Mouse (Mus musculus): ENCODE measurements around the gene Eif4h. TPM values are rescaled to one million over a fixed set of nuclear protein-coding genes. Genes with fewer than 3 reads are reported as not detected.

Eif4h gene
- polyA plus RNA-seq, 1 experiment from 2014 or later: 332 TPM

- Histone ChIP-seq H3K9me3 (ENCODE audit: control insufficient read depth, low read length) (no peaks in the 10 kb centered on the region), H3K4me3 (ENCODE audit: low read length) (no peak overlapping the region), H3K27ac (ENCODE audit: low read depth, low read length) (no peak overlapping the region), H3K4me1 (ENCODE audit: control insufficient read depth, insufficient read depth, low read depth, low read length) (no peaks in the 10 kb centered on the region), H3K9ac (ENCODE audit: low read depth, low read length) (no peak overlapping the region), H3K36me3 (ENCODE audit: control insufficient read depth, insufficient read depth, low read length) (peaks cover 39% of the 10 kb centered on the region), H3K27me3 (replicated peaks; ENCODE audit: control insufficient read depth, insufficient read depth, low read length) (no peaks in the 10 kb centered on the region), H3K4me2 (ENCODE audit: low read length) (no peak overlapping the region)
- ATAC-seq: no peak
- 73% methylated on average over 3 of the region's 3 CpGs for WGBS
Observed at GRCm38 (mm10) chr5:134617071-134617470, 22.2 kb downstream of the Eif4h start.

- Histone ChIP-seq H3K36me3 (ENCODE audit: control insufficient read depth, insufficient read depth, low read length) (peaks cover 26% of the 10 kb centered on the region), H3K27ac (ENCODE audit: low read depth, low read length) (no peak overlapping the region), H3K4me2 (ENCODE audit: low read length) (no peak overlapping the region), H3K9ac (ENCODE audit: low read depth, low read length) (no peak overlapping the region), H3K9me3 (ENCODE audit: control insufficient read depth, low read length) (no peaks in the 10 kb centered on the region), H3K4me3 (ENCODE audit: low read length) (no peak overlapping the region), H3K4me1 (ENCODE audit: control insufficient read depth, insufficient read depth, low read depth, low read length) (no peaks in the 10 kb centered on the region), H3K27me3 (replicated peaks; ENCODE audit: control insufficient read depth, insufficient read depth, low read length) (no peaks in the 10 kb centered on the region)
- WGBS: 76% methylated on average over 4 of the region's 4 CpGs
- no peak for ATAC-seq
Observed at GRCm38 (mm10) chr5:134615780-134616179, 23.5 kb downstream of the Eif4h start.

GRCm38 (mm10) chr5:134615380-134615779 lies 23.9 kb downstream of the Eif4h start:
- no peak overlapping the region for H3K9ac ChIP-seq (ENCODE audit: low read depth, low read length)
- 90% methylated on average over 8 of the region's 8 CpGs for WGBS
- no peaks in the 10 kb centered on the region for H3K4me1 ChIP-seq (ENCODE audit: control insufficient read depth, insufficient read depth, low read depth, low read length)
- H3K27me3 ChIP-seq (replicated peaks; ENCODE audit: control insufficient read depth, insufficient read depth, low read length): no peaks in the 10 kb centered on the region
- H3K9me3 ChIP-seq (ENCODE audit: control insufficient read depth, low read length): no peaks in the 10 kb centered on the region
- no peak overlapping the region for H3K4me3 ChIP-seq (ENCODE audit: low read length)
- H3K27ac ChIP-seq (ENCODE audit: low read depth, low read length): no peak overlapping the region
- no peak for ATAC-seq
- H3K36me3 ChIP-seq (ENCODE audit: control insufficient read depth, insufficient read depth, low read length): peaks cover 22% of the 10 kb centered on the region
- no peak overlapping the region for H3K4me2 ChIP-seq (ENCODE audit: low read length)

GRCm38 (mm10) chr5:134614802-134615201 lies 24.5 kb downstream of the Eif4h start, which contains the start of gene Lat2:
TSS of gene Lat2 (minus strand) at chr5:134615025.
- Histone ChIP-seq H3K27me3 (replicated peaks; ENCODE audit: control insufficient read depth, insufficient read depth, low read length) (no peaks in the 10 kb centered on the region), H3K4me1 (ENCODE audit: control insufficient read depth, insufficient read depth, low read depth, low read length) (no peaks in the 10 kb centered on the region), H3K27ac (ENCODE audit: low read depth, low read length) (no peak within 1 kb of the TSS), H3K36me3 (ENCODE audit: control insufficient read depth, insufficient read depth, low read length) (peaks cover 17% of the 10 kb centered on the region), H3K4me2 (ENCODE audit: low read length) (no peak within 1 kb of the TSS), H3K4me3 (ENCODE audit: low read length) (no peak within 1 kb of the TSS), H3K9ac (ENCODE audit: low read depth, low read length) (no peak within 1 kb of the TSS), H3K9me3 (ENCODE audit: control insufficient read depth, low read length) (no peaks in the 10 kb centered on the region)
- ATAC-seq: no peak
- WGBS: 91% methylated on average over 7 of the region's 7 CpGs

- 89% methylated on average over 8 of the region's 8 CpGs for WGBS
- Histone ChIP-seq H3K36me3 (ENCODE audit: control insufficient read depth, insufficient read depth, low read length) (peaks cover 13% of the 10 kb centered on the region), H3K27ac (ENCODE audit: low read depth, low read length) (no peak overlapping the region), H3K9ac (ENCODE audit: low read depth, low read length) (no peak overlapping the region), H3K4me1 (ENCODE audit: control insufficient read depth, insufficient read depth, low read depth, low read length) (no peaks in the 10 kb centered on the region), H3K4me2 (ENCODE audit: low read length) (no peak overlapping the region), H3K27me3 (replicated peaks; ENCODE audit: control insufficient read depth, insufficient read depth, low read length) (no peaks in the 10 kb centered on the region), H3K4me3 (ENCODE audit: low read length) (no peak overlapping the region), H3K9me3 (ENCODE audit: control insufficient read depth, low read length) (no peaks in the 10 kb centered on the region)
- no peak for ATAC-seq
Observed at GRCm38 (mm10) chr5:134614296-134614695, 25.0 kb downstream of the Eif4h start.

GRCm38 (mm10) chr5:134613727-134614126 lies 25.6 kb downstream of the Eif4h start:
- ATAC-seq: no peak
- no peaks in the 10 kb centered on the region for H3K4me1 ChIP-seq (ENCODE audit: control insufficient read depth, insufficient read depth, low read depth, low read length)
- H3K9me3 ChIP-seq (ENCODE audit: control insufficient read depth, low read length): no peaks in the 10 kb centered on the region
- no peak overlapping the region for H3K27ac ChIP-seq (ENCODE audit: low read depth, low read length)
- no peak overlapping the region for H3K4me2 ChIP-seq (ENCODE audit: low read length)
- H3K27me3 ChIP-seq (replicated peaks; ENCODE audit: control insufficient read depth, insufficient read depth, low read length): no peaks in the 10 kb centered on the region
- 92% methylated on average over 9 of the region's 9 CpGs for WGBS
- H3K9ac ChIP-seq (ENCODE audit: low read depth, low read length): no peak overlapping the region
- H3K4me3 ChIP-seq (ENCODE audit: low read length): no peak overlapping the region
- H3K36me3 ChIP-seq (ENCODE audit: control insufficient read depth, insufficient read depth, low read length): peaks cover 10% of the 10 kb centered on the region

GRCm38 (mm10) chr5:134611810-134612521 lies 27.3 kb downstream of the Eif4h start:
- H3K4me1 ChIP-seq (ENCODE audit: control insufficient read depth, insufficient read depth, low read depth, low read length): no peaks in the 10 kb centered on the region
- H3K4me2 ChIP-seq (ENCODE audit: low read length): no peak overlapping the region
- no peaks in the 10 kb centered on the region for H3K27me3 ChIP-seq (replicated peaks; ENCODE audit: control insufficient read depth, insufficient read depth, low read length)
- WGBS: 54% methylated on average over 8 of the region's 8 CpGs
- no peaks in the 10 kb centered on the region for H3K36me3 ChIP-seq (ENCODE audit: control insufficient read depth, insufficient read depth, low read length)
- no peaks in the 10 kb centered on the region for H3K9me3 ChIP-seq (ENCODE audit: control insufficient read depth, low read length)
- H3K9ac ChIP-seq (ENCODE audit: low read depth, low read length): no peak overlapping the region
- ATAC-seq: no peak
- no peak overlapping the region for H3K4me3 ChIP-seq (ENCODE audit: low read length)
- H3K27ac ChIP-seq (ENCODE audit: low read depth, low read length): no peak overlapping the region

GRCm38 (mm10) chr5:134609916-134610643 lies 29.2 kb downstream of the Eif4h start:
- no peaks in the 10 kb centered on the region for H3K9me3 ChIP-seq (ENCODE audit: control insufficient read depth, low read length)
- H3K36me3 ChIP-seq (ENCODE audit: control insufficient read depth, insufficient read depth, low read length): no peaks in the 10 kb centered on the region
- no peak overlapping the region for H3K4me3 ChIP-seq (ENCODE audit: low read length)
- H3K4me2 ChIP-seq (ENCODE audit: low read length): no peak overlapping the region
- WGBS: 80% methylated on average over 12 of the region's 12 CpGs
- no peaks in the 10 kb centered on the region for H3K4me1 ChIP-seq (ENCODE audit: control insufficient read depth, insufficient read depth, low read depth, low read length)
- H3K27me3 ChIP-seq (replicated peaks; ENCODE audit: control insufficient read depth, insufficient read depth, low read length): no peaks in the 10 kb centered on the region
- no peak for ATAC-seq
- no peak overlapping the region for H3K27ac ChIP-seq (ENCODE audit: low read depth, low read length)
- no peak overlapping the region for H3K9ac ChIP-seq (ENCODE audit: low read depth, low read length)

GRCm38 (mm10) chr5:134607121-134607520 lies 32.2 kb downstream of the Eif4h start:
- Histone ChIP-seq H3K27ac (ENCODE audit: low read depth, low read length) (no peak overlapping the region), H3K4me2 (ENCODE audit: low read length) (no peak overlapping the region), H3K4me1 (ENCODE audit: control insufficient read depth, insufficient read depth, low read depth, low read length) (no peaks in the 10 kb centered on the region), H3K4me3 (ENCODE audit: low read length) (no peak overlapping the region), H3K9ac (ENCODE audit: low read depth, low read length) (no peak overlapping the region), H3K36me3 (ENCODE audit: control insufficient read depth, insufficient read depth, low read length) (no peaks in the 10 kb centered on the region), H3K27me3 (replicated peaks; ENCODE audit: control insufficient read depth, insufficient read depth, low read length) (no peaks in the 10 kb centered on the region), H3K9me3 (ENCODE audit: control insufficient read depth, low read length) (no peaks in the 10 kb centered on the region)
- WGBS: 60% methylated on average over 5 of the region's 5 CpGs
- no peak for ATAC-seq
